Mouse (Mus musculus) bone marrow macrophage, adult 2 months (primary cell): ENCODE results near the gene Tmsb15l.

Source experiments
- CTCF ChIP-seq: IDR thresholded peaks from 2 replicates; pipeline ENCODE4 v1.5.1; 2012; ENCODE audit warnings: low read depth, mild to moderate bottlenecking, low read length, moderate library complexity
- POLR2A ChIP-seq: IDR thresholded peaks from 2 replicates; pipeline ENCODE4 v1.6.1; 2012; ENCODE audit warnings: mild to moderate bottlenecking, low read depth, low read length, borderline replicate concordance

- TF ChIP-seq CTCF (no peak), POLR2A (no peak)
Measured at GRCm38 (mm10) chrX:136937985-136938384, 38.7 kb downstream of the Tmsb15l start.
